Mouse (Mus musculus): ENCODE data around the gene AC192777.2. TPM values are rescaled to one million over a fixed set of nuclear protein-coding genes. Genes with fewer than 3 reads are reported as not detected.
"Not testable (repeated sequence)": the region's sequence is repeated elsewhere in the genome, so short reads cannot be mapped to it uniquely, and the experiment has no call there.

AC192777.2 gene
- polyA plus RNA-seq (2014; fragmentation: Nextera tagmentation; extraction: Ambion mirVana), result not detected in 2 replicates

- not testable (repeated sequence) for DNase-seq; H3K27me3 ChIP-seq (ENCODE audit: insufficient read depth, low read length); H3K36me3 ChIP-seq (ENCODE audit: insufficient read depth); H3K4me2 ChIP-seq; H3K9me3 ChIP-seq (ENCODE audit: low read depth, low read length); H3K9ac ChIP-seq; H3K27ac ChIP-seq (ENCODE audit: low read depth); H3K4me3 ChIP-seq (ENCODE audit: low read depth, low read length); ATAC-seq (ENCODE audit: insufficient read depth); H3K4me1 ChIP-seq (ENCODE audit: insufficient read depth)
- WGBS, result 76% methylated on average over 1 of the region's 1 CpGs
Observed at GRCm38 (mm10) chr17:40095150-40095549, at the start of gene AC192777.2. TSS of gene AC192777.2 (plus strand) at chr17:40095450.

DNA sequence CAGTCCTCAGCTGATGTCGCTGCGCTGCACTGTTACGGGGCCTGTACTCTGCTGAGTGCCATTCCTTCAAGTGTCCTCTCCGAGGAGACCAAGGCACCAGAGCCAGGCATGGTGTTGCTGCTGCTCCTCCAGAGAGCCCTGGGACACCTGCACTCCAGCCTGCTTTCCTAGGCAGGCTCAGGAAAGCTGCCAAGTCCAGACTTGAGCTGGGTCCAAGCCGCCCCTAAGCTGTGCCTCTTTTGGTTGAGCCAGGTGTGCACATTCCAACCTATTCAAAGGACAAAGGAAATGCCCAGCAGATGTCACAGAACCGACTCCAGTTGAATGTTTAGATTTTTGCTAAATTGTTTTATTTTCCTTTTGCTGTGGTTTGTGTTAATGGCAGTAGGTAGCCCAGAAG is 20.9 kb downstream of the AC192777.2 start:
- ATAC-seq (ENCODE audit: insufficient read depth); DNase-seq; H3K4me3 ChIP-seq (ENCODE audit: low read depth, low read length); H3K4me2 ChIP-seq; H3K27me3 ChIP-seq (ENCODE audit: insufficient read depth, low read length); H3K9ac ChIP-seq; H3K27ac ChIP-seq (ENCODE audit: low read depth); H3K36me3 ChIP-seq (ENCODE audit: insufficient read depth); H3K4me1 ChIP-seq (ENCODE audit: insufficient read depth); H3K9me3 ChIP-seq (ENCODE audit: low read depth, low read length): not testable (repeated sequence)
- WGBS, result 82% methylated on average over 6 of the region's 6 CpGs

DNA sequence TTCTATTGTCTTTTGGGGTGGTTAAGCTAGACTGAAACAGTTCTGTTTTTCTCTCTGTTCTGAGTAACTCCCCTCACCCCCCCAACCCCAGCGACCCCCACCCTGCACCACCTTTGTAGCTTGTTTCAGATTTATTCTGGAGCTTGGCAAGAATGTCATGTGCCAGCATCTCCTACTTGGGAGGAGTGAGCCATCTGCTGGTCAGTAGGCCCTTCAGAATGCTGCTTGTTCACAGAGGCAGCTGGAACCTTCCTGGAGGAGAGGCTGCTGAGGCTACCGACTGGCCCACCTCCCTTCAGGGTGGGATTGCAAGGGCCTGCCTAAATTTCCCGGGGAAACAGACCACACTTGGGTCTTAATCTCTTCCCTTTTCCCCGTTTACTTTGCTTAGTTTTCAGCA is 21.6 kb downstream of the AC192777.2 start:
- DNase-seq; H3K4me3 ChIP-seq (ENCODE audit: low read depth, low read length); H3K36me3 ChIP-seq (ENCODE audit: insufficient read depth); H3K27ac ChIP-seq (ENCODE audit: low read depth); H3K4me2 ChIP-seq; H3K27me3 ChIP-seq (ENCODE audit: insufficient read depth, low read length); H3K9ac ChIP-seq; ATAC-seq (ENCODE audit: insufficient read depth); H3K4me1 ChIP-seq (ENCODE audit: insufficient read depth); H3K9me3 ChIP-seq (ENCODE audit: low read depth, low read length): not testable (repeated sequence)
- WGBS, result 56% methylated on average over 4 of the region's 4 CpGs

Small RNA genes within 50 kb of the gene (microRNA-seq; reads per million reads assigned to microRNA genes)
- gene Gm26376 (ENCODE audit: borderline number of aligned reads), result not detected

Other genes starting within 250 kb of the AC192777.2 start
- not detected in 2 replicates for gene Esp38, start 144.9 kb upstream of the AC192777.2 start, polyA plus RNA-seq (2014; fragmentation: Nextera tagmentation; extraction: Ambion mirVana)
- gene Pgk2, start 113.2 kb downstream of the AC192777.2 start, polyA plus RNA-seq (2014; fragmentation: Nextera tagmentation; extraction: Ambion mirVana), result not detected in 2 replicates
- gene Crisp3, start 146.8 kb downstream of the AC192777.2 start, polyA plus RNA-seq (2014; fragmentation: Nextera tagmentation; extraction: Ambion mirVana), result not detected in 2 replicates
- not detected in 2 replicates for gene Crisp1, start 223.8 kb downstream of the AC192777.2 start, polyA plus RNA-seq (2014; fragmentation: Nextera tagmentation; extraction: Ambion mirVana)